Mouse (Mus musculus) C2C12 (cell line): Measurements from ENCODE around the gene Cacna1c.

ENCODE experiments used
- CTCF ChIP-seq: IDR thresholded peaks from one replicate; pipeline ENCODE4 v1.5.1; 2011; ENCODE audit not compliant: control insufficient read depth, insufficient read depth, insufficient read length
- MAX ChIP-seq: IDR thresholded peaks from one replicate; pipeline ENCODE4 v1.6.1; 2011; ENCODE audit warnings: mild to moderate bottlenecking, control low read depth

DNA sequence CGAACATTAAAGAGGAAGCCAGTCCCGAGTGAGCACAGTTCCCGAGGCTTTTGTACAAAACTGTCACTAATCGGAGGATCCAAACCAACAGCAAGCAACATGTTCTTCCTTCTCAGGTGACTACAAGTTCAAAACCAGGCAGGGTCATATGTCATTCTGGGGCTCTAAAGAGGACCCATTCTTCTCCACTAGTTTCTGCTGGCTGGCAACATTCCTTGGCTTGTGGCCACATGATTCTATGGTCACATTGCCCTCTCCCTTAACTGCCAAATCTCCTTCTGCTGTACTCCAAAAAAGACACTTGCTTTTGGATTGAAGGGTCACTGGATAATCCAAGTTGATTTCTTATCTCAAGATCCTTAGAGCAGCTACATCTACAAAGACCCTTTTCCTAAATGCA is 82.9 kb downstream of the Cacna1c start:
- no peak for TF ChIP-seq CTCF
- no peak for TF ChIP-seq MAX
